Mouse (Mus musculus): ENCODE results near the gene Pcbp4. TPM values are rescaled to one million over a fixed set of nuclear protein-coding genes. Genes with fewer than 3 reads are reported as not detected.

The Pcbp4 gene
- polyA plus RNA-seq, 1 experiment from 2014 or later, result 309 TPM

DNA sequence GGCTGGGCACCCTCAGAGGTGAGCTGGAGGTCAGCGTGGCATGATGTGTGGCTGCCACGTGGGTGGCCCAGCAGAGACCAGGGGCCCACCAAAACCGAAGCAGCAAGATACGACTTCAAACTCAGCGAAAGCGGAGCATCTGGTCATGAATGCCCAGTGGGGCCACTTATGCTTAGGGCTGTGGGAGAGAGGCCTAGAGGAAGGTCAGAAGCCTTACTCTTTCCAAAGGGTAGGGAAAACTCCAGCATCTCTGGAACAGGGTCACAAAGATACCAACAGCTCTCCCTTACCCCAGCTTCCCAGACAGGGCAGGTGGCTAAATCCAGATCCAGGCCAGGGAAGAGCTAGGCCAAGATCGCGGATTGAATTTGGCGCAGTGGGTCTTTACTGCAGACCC lies 4.1 kb downstream of the Pcbp4 start:
- H3K4me3 ChIP-seq (replicated peaks), result peak overlapping the region; percentile 86
- ATAC-seq, result no peak
- no peaks in the 10 kb centered on the region for H3K27me3 ChIP-seq
- H3K27ac ChIP-seq, result peak overlapping the region; percentile 97
- peaks cover 74% of the 10 kb centered on the region for H3K4me1 ChIP-seq (replicated peaks)
- 37% methylated on average over 9 of the region's 9 CpGs for WGBS
- H3K36me3 ChIP-seq, result peaks cover 25% of the 10 kb centered on the region
- H3K4me2 ChIP-seq (replicated peaks), result peak overlapping the region; percentile 98
- no peaks in the 10 kb centered on the region for H3K9me3 ChIP-seq
- peak overlapping the region; percentile 96 for H3K9ac ChIP-seq (replicated peaks)

DNA sequence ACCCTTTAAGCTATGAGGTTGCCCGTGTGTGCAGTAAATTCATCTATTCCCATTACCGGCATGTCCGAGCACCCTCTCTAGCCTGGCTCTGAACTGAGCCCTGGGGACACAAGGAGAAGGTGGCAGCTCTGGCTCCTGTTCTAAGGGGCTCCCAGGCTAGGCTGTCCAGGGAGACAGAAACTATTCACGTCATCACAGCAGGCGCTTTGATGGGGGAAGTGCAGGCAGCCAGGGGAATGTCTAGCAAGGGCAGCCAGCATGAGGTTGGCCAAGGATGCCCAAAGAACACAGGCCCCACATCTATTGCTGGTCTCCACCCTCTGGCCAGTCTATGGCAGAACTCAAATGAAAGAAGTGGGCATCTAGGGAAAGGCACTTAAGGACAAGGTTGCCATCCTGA lies 4.8 kb downstream of the Pcbp4 start:
- peak overlapping the region; percentile 98 for H3K4me2 ChIP-seq (replicated peaks)
- peak overlapping the region; percentile 97 for H3K27ac ChIP-seq
- H3K27me3 ChIP-seq, result no peaks in the 10 kb centered on the region
- peaks cover 69% of the 10 kb centered on the region for H3K4me1 ChIP-seq (replicated peaks)
- no peak for ATAC-seq
- H3K9me3 ChIP-seq, result no peaks in the 10 kb centered on the region
- peak overlapping the region; percentile 86 for H3K4me3 ChIP-seq (replicated peaks)
- H3K36me3 ChIP-seq, result peaks cover 30% of the 10 kb centered on the region
- H3K9ac ChIP-seq (replicated peaks), result peak overlapping the region; percentile 96
- WGBS, result 61% methylated on average over 5 of the region's 5 CpGs

- H3K27ac ChIP-seq, result peak overlapping the region; percentile 3; the same call in 1 of the 2 replicates
- no peak overlapping the region for H3K4me3 ChIP-seq (replicated peaks)
- peaks cover 4% of the 10 kb centered on the region; the same call in 1 of the 2 replicates for H3K27me3 ChIP-seq
- peaks cover 79% of the 10 kb centered on the region for H3K4me1 ChIP-seq (replicated peaks)
- peak overlapping the region; percentile 46 for H3K9ac ChIP-seq (replicated peaks)
- H3K9me3 ChIP-seq, result no peaks in the 10 kb centered on the region
- 84% methylated on average over 15 of the region's 15 CpGs for WGBS
- peaks cover 49% of the 10 kb centered on the region for H3K36me3 ChIP-seq
- ATAC-seq, result no peak
- H3K4me2 ChIP-seq (replicated peaks), result no peak overlapping the region
Measured at GRCm38 (mm10) chr9:106459946-106460345, 6.9 kb downstream of the Pcbp4 start.

DNA sequence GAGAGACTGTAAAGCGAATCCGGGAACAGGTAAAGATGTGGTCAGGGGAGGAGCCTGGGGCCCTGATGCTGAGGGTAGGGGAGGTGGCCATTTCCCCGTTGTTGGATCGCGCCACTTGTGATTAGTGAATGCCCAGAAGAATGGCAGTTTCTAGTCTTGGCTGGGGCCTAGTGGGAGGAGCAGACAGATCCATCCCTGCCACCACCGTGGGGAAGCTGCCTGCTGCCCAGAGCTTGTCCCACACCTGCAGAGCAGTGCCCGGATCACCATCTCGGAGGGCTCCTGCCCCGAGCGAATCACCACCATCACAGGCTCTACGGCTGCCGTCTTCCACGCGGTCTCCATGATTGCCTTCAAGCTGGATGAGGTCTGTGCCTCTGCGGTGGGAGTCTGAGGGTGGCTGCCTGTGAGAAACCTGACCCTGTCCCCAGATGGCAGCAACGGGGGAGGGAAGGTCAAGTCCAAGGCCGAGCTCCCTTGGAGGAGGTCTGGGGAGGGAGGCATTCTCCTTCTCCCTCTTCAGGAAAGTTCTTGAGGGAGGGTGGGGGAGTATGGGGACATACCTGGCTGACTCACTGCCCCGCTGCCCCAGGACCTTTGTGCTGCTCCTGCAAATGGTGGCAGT lies 7.4 kb downstream of the Pcbp4 start:
- H3K27ac ChIP-seq, result no peak overlapping the region
- H3K9ac ChIP-seq (replicated peaks), result no peak overlapping the region; the same call in 1 of the 2 replicates
- WGBS, result 81% methylated on average over 18 of the region's 18 CpGs
- no peak overlapping the region for H3K4me2 ChIP-seq (replicated peaks)
- ATAC-seq, result no peak
- peaks cover 79% of the 10 kb centered on the region for H3K4me1 ChIP-seq (replicated peaks)
- H3K27me3 ChIP-seq, result peaks cover 4% of the 10 kb centered on the region; the same call in 1 of the 2 replicates
- H3K9me3 ChIP-seq, result no peaks in the 10 kb centered on the region
- no peak overlapping the region for H3K4me3 ChIP-seq (replicated peaks)
- peaks cover 49% of the 10 kb centered on the region for H3K36me3 ChIP-seq

DNA sequence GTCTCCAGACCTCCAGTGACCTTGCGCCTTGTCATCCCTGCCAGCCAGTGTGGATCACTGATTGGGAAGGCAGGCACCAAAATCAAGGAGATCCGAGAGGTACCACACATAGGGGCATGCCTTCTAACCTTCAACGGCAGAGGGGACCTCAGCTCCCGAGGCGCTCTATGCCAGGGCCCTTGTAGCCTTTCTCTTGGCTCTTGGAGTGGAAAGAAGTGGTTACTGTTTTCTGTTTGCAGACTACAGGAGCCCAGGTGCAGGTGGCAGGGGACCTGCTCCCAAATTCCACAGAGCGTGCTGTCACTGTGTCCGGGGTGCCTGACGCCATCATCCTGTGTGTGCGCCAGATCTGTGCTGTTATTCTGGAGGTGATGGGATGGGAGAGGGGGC lies 7.9 kb downstream of the Pcbp4 start:
- Histone ChIP-seq H3K4me2 (replicated peaks) (no peak overlapping the region), H3K9me3 (no peaks in the 10 kb centered on the region), H3K27ac (no peak overlapping the region), H3K4me3 (replicated peaks) (no peak overlapping the region), H3K36me3 (peaks cover 49% of the 10 kb centered on the region), H3K27me3 (peaks cover 4% of the 10 kb centered on the region; the same call in 1 of the 2 replicates), H3K9ac (replicated peaks) (no peak overlapping the region), H3K4me1 (replicated peaks) (peaks cover 79% of the 10 kb centered on the region)
- no peak for ATAC-seq
- 93% methylated on average over 9 of the region's 9 CpGs for WGBS

GRCm38 (mm10) chr9:106461641-106462429 lies 8.7 kb downstream of the Pcbp4 start:
- ATAC-seq, result no peak
- H3K4me1 ChIP-seq (replicated peaks), result peaks cover 72% of the 10 kb centered on the region

DNA sequence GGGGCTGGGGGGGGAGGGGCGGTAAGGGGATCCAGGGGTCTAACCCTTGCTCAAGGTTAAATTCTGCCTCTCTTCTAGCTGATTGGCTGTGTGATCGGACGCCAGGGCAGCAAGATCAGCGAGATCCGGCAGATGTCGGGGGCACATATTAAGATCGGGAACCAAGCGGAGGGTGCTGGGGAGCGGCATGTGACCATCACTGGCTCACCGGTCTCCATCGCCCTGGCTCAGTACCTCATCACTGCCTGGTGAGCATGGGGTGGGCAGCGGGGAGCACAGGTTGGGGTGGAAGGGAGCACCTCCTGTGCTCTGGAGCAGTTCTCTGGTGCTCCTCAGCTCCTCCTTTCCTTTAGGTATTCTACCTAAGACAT lies 9.3 kb downstream of the Pcbp4 start:
- Histone ChIP-seq H3K4me1 (replicated peaks) (peaks cover 66% of the 10 kb centered on the region), H3K4me2 (replicated peaks) (no peak overlapping the region), H3K4me3 (replicated peaks) (no peak overlapping the region), H3K27ac (no peak overlapping the region), H3K36me3 (peaks cover 49% of the 10 kb centered on the region), H3K9ac (replicated peaks) (no peak overlapping the region), H3K9me3 (no peaks in the 10 kb centered on the region), H3K27me3 (peaks cover 4% of the 10 kb centered on the region; the same call in 1 of the 2 replicates)
- WGBS, result 90% methylated on average over 12 of the region's 12 CpGs
- no peak for ATAC-seq

More at GRCm38 (mm10) chr9:106461641-106462429, 8.7 kb downstream of the Pcbp4 start:
- Histone ChIP-seq H3K27me3 (peaks cover 4% of the 10 kb centered on the region; the same call in 1 of the 2 replicates), H3K36me3 (peaks cover 49% of the 10 kb centered on the region), H3K9ac (replicated peaks) (no peak overlapping the region), H3K4me2 (replicated peaks) (no peak overlapping the region), H3K9me3 (no peaks in the 10 kb centered on the region), H3K4me3 (replicated peaks) (no peak overlapping the region), H3K27ac (no peak overlapping the region)
- WGBS, result 83% methylated on average over 16 of the region's 16 CpGs

DNA sequence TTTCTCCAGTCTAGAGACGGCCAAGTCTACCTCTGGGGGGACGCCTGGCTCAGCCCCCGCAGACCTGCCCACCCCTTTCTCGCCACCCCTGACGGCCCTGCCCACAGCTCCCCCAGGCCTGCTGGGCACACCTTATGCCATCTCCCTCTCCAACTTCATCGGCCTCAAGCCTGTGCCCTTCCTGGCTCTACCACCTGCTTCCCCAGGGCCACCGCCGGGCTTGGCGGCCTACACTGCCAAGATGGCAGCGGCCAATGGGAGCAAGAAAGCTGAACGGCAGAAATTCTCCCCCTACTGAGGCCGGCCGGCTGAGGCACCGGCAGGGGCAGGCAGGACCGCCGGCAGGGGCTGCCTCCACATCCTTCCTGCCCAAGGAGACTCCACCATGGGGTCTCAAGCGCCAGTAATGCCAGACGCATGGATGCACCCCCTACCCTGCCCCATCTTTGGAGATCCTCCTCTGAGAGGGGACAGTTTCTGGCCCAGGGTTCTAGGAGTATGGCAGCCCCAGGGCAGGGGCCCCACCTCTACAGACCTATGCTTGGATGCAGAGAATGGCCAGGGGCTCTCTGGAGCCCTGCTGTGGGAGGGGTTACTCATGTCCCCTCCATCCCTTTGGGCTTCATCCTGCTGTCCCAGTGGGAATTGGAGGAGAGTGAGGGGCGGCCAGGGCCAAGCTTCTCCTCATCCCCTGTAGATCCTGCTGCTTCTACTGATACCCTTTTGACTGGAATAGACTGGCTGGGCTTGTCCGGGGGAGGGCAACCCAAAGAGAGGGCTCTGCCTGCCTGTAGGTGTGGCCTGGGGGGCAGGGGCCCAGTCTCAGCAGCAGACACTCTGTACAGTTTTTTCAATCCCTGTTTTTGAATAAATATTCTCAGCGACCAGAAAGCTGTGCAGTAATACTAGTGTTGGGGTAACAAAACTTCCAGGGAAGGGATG lies 10.3 kb downstream of the Pcbp4 start:
- peaks cover 49% of the 10 kb centered on the region for H3K36me3 ChIP-seq
- H3K9ac ChIP-seq (replicated peaks), result no peak overlapping the region; the same call in 1 of the 2 replicates
- peaks cover 4% of the 10 kb centered on the region; the same call in 1 of the 2 replicates for H3K27me3 ChIP-seq

GRCm38 (mm10) chr9:106464751-106465541 lies 11.9 kb downstream of the Pcbp4 start:
- peak overlapping the region; percentile 85 for H3K27ac ChIP-seq
- H3K36me3 ChIP-seq, result peaks cover 46% of the 10 kb centered on the region
- peaks cover 41% of the 10 kb centered on the region for H3K4me1 ChIP-seq (replicated peaks)
- peak overlapping the region; percentile 67 for H3K9ac ChIP-seq (replicated peaks)
- H3K4me3 ChIP-seq (replicated peaks), result peak overlapping the region; percentile 43
- H3K9me3 ChIP-seq, result no peaks in the 10 kb centered on the region
- H3K4me2 ChIP-seq (replicated peaks), result peak overlapping the region; percentile 73
- peaks cover 4% of the 10 kb centered on the region; the same call in 1 of the 2 replicates for H3K27me3 ChIP-seq
- ATAC-seq, result peak; percentile 83
- under 1% methylated on average over 99 of the region's 99 CpGs for WGBS

More for the DNA sequence above, 10.3 kb downstream of the Pcbp4 start:
- no peak overlapping the region for H3K4me2 ChIP-seq (replicated peaks)
- no peak overlapping the region for H3K27ac ChIP-seq
- no peaks in the 10 kb centered on the region for H3K9me3 ChIP-seq
- 81% methylated on average over 21 of the region's 21 CpGs for WGBS
- H3K4me3 ChIP-seq (replicated peaks), result no peak overlapping the region
- no peak for ATAC-seq
- H3K4me1 ChIP-seq (replicated peaks), result peaks cover 57% of the 10 kb centered on the region

- Histone ChIP-seq H3K27ac (peak within 1 kb of the TSS; percentile 85), H3K4me3 (replicated peaks) (peak within 1 kb of the TSS; percentile 43), H3K4me2 (replicated peaks) (peak within 1 kb of the TSS; percentile 73), H3K36me3 (peaks cover 39% of the 10 kb centered on the region), H3K9me3 (no peaks in the 10 kb centered on the region), H3K27me3 (peaks cover 4% of the 10 kb centered on the region; the same call in 1 of the 2 replicates), H3K4me1 (replicated peaks) (peaks cover 34% of the 10 kb centered on the region), H3K9ac (replicated peaks) (peak within 1 kb of the TSS; percentile 67)
- ATAC-seq, result peak; percentile 53
- WGBS, result 30% methylated on average over 26 of the region's 26 CpGs
Measured at GRCm38 (mm10) chr9:106465571-106466200, 12.6 kb downstream of the Pcbp4 start, which contains the start of gene Gpr62. TSS of gene Gpr62 (minus strand) at chr9:106465938.
